Mouse (Mus musculus) left cerebral cortex, postnatal 4 days (tissue): ENCODE results near the gene Bmp4. TPM values are rescaled to one million over a fixed set of nuclear protein-coding genes. Genes with fewer than 3 reads are reported as not detected.
A peak's percentile ranks its signal among the peaks of the same experiment; 100 is the strongest.

Source experiments
- DNase-seq: peaks from one replicate; pipeline ENCODE4 v3.0.0-alpha.2; 2022
- intact Hi-C: fragments of 180-260 bp; cut with DNase I; formaldehyde crosslinking; loops from one replicate; pipeline ENCODE4 v1.15.1; 2025
- total RNA-seq, 2 experiments: library from RNA; stranded (reverse); gene quantifications; 2 replicates each; pipeline ENCODE4 v1.2.3; 2021

Bmp4 gene
- total RNA-seq, 2 experiments from 2014 or later = 6.1 to 7.1 TPM

GRCm38 (mm10) chr14:46386478-46387356 is 3.8 kb downstream of the Bmp4 start:
- intact Hi-C loops = no loop called here
- no peak for DNase-seq

GRCm38 (mm10) chr14:46385701-46386477 is 4.6 kb downstream of the Bmp4 start:
- DNase-seq = no peak
- intact Hi-C loops = no loop called here

GRCm38 (mm10) chr14:46384946-46385691 is 5.3 kb downstream of the Bmp4 start:
- DNase-seq = no peak
- intact Hi-C loops = no loop called here

- intact Hi-C loops = no loop called here
- DNase-seq = no peak
Measured at GRCm38 (mm10) chr14:46381457-46381856, 9.0 kb downstream of the Bmp4 start.

GRCm38 (mm10) chr14:46380286-46380721 is 10.2 kb downstream of the Bmp4 start:
- peak; percentile 55 for DNase-seq
- intact Hi-C loops = no loop called here

GRCm38 (mm10) chr14:46379285-46379684 is 11.2 kb downstream of the Bmp4 start, which contains the start of gene Gm15217:
Gene Gm15217 (plus strand): TSS chr14:46379414.
- DNase-seq = no peak
- intact Hi-C loops = no loop called here

- DNase-seq = no peak
- intact Hi-C loops = no loop called here
Measured at GRCm38 (mm10) chr14:46375796-46376195, 14.7 kb downstream of the Bmp4 start.

- intact Hi-C loops = no loop called here
- no peak for DNase-seq
Measured at GRCm38 (mm10) chr14:46372452-46372851, 18.0 kb downstream of the Bmp4 start.

GRCm38 (mm10) chr14:46363209-46363608 is 27.3 kb downstream of the Bmp4 start:
- no peak for DNase-seq
- intact Hi-C loops = no loop called here

GRCm38 (mm10) chr14:46357696-46358095 is 32.8 kb downstream of the Bmp4 start:
- DNase-seq = no peak
- intact Hi-C loops = no loop called here

GRCm38 (mm10) chr14:46357286-46357685 is 33.2 kb downstream of the Bmp4 start:
- DNase-seq = no peak
- intact Hi-C loops = no loop called here

GRCm38 (mm10) chr14:46344750-46345149 is 45.7 kb downstream of the Bmp4 start:
- intact Hi-C loops = no loop called here
- no peak for DNase-seq

- intact Hi-C loops = no loop called here
- no peak for DNase-seq
Measured at GRCm38 (mm10) chr14:46338801-46339200, 51.7 kb downstream of the Bmp4 start.

Other genes with a start within 250 kb of the Bmp4 start
- gene Gm15217, start 11.3 kb downstream of the Bmp4 start, total RNA-seq = not detected